Mouse (Mus musculus): ENCODE measurements around the gene Wwc2. TPM values are rescaled to one million over a fixed set of nuclear protein-coding genes. Genes with fewer than 3 reads are reported as not detected.

Wwc2 gene
- total and polyA plus RNA-seq, 2 experiments from 2014 or later: 8.2 to 18.5 TPM

DNA sequence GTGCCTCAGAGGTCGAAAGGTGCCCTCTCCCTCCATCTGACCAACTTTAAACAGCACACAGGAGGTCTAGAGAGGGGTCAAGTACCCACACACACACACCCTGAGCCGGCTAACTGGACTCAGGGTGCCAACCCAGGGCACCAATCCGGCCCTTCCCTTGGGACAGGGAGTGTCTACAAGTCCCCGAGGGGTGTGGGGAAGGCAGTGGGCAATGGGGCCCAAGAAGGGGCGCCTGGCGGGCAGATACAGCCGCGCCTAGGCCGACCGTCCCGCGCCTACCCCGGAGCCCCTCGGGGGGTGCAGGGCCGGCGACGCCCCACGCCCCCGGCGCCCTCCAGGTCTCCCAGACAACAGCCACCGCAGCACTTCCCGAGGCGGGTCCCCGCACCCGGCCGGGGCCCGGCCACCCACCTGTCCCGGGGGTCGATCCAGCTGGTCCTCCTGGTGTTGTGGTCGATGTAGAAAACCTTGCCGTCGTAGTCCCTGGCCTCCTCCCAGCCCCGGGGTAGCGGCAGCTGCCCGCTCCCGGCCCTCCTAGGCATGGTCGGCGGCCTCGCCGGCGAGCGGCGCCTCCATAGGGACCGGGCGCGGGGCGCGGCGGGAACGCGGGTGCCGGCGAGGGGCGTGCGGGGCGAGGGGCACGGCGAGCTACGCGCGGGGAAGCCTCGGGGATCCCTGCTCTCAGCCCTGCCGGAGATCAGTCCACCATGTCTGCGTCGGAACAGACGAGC is 904 bp downstream of the Wwc2 start:
- H3K9ac ChIP-seq (replicated peaks; ENCODE audit: low read depth, low read length): peak overlapping the region; percentile 98
- H3K4me1 ChIP-seq (ENCODE audit: control insufficient read depth, insufficient read depth): peaks cover 49% of the 10 kb centered on the region
- H3K36me3 ChIP-seq (replicated peaks; ENCODE audit: control insufficient read depth, insufficient read depth, low read length): no peaks in the 10 kb centered on the region
- peak overlapping the region; percentile 100 for H3K27ac ChIP-seq (ENCODE audit: low read depth)
- WGBS: under 1% methylated on average over 46 of the region's 66 CpGs
- H3K4me3 ChIP-seq (ENCODE audit: low read depth, low read length): peak overlapping the region; percentile 95
- TF ChIP-seq EP300 (IDR thresholded peaks at IDR 0.05; ENCODE audit: low read depth) (no peak), CTCF (IDR thresholded peaks at IDR 0.05; ENCODE audit: low read depth) (no peak)
- no peaks in the 10 kb centered on the region for H3K9me3 ChIP-seq (replicated peaks; ENCODE audit: control insufficient read depth, low read length)
- H3K27me3 ChIP-seq (ENCODE audit: control insufficient read depth, insufficient read depth, low read length): no peaks in the 10 kb centered on the region
- H3K4me2 ChIP-seq (ENCODE audit: low read depth, low read length): peak overlapping the region; percentile 91
- DNase-seq (ENCODE audit: low spot score): peak; percentile 33
- peak; percentile 25 for ATAC-seq (ENCODE audit: insufficient read depth, low read depth)

DNA sequence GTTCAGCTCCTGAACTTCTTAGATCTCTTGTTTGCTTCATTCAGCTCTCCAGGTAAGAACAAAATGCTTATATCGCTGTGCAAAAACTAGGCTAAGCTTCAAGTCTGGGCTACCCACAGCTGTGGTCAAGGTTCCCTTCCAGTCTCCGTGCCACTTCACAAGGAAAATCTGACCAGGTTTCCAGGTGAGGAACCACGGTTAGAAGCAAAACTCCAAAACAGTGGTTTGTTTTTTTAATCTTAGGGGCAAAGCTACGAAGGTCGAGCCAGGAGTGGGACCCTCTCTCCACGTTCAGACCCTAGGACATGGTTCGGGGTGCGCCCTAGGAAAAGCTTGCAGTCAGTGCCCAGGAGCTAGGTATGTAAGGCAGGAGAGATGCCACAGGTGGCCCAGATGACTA is 1.5 kb downstream of the Wwc2 start:
- no peak for DNase-seq (ENCODE audit: low spot score)
- TF ChIP-seq CTCF (IDR thresholded peaks at IDR 0.05; ENCODE audit: low read depth) (no peak), EP300 (IDR thresholded peaks at IDR 0.05; ENCODE audit: low read depth) (no peak)
- Histone ChIP-seq H3K36me3 (replicated peaks; ENCODE audit: control insufficient read depth, insufficient read depth, low read length) (no peaks in the 10 kb centered on the region), H3K9ac (replicated peaks; ENCODE audit: low read depth, low read length) (peak overlapping the region; percentile 98), H3K4me1 (ENCODE audit: control insufficient read depth, insufficient read depth) (peaks cover 44% of the 10 kb centered on the region), H3K27ac (ENCODE audit: low read depth) (peak overlapping the region; percentile 100), H3K4me2 (ENCODE audit: low read depth, low read length) (peak overlapping the region; percentile 91), H3K9me3 (replicated peaks; ENCODE audit: control insufficient read depth, low read length) (no peaks in the 10 kb centered on the region), H3K4me3 (ENCODE audit: low read depth, low read length) (peak overlapping the region; percentile 95), H3K27me3 (ENCODE audit: control insufficient read depth, insufficient read depth, low read length) (no peaks in the 10 kb centered on the region)
- WGBS: 7% methylated on average over 8 of the region's 8 CpGs
- ATAC-seq (ENCODE audit: insufficient read depth, low read depth): no peak

GRCm38 (mm10) chr8:47988111-47988510 is 2.6 kb downstream of the Wwc2 start:
- ATAC-seq (ENCODE audit: insufficient read depth, low read depth): no peak
- no peak for DNase-seq (ENCODE audit: low spot score)
- Histone ChIP-seq H3K27ac (ENCODE audit: low read depth) (no peak overlapping the region), H3K36me3 (replicated peaks; ENCODE audit: control insufficient read depth, insufficient read depth, low read length) (no peaks in the 10 kb centered on the region), H3K27me3 (ENCODE audit: control insufficient read depth, insufficient read depth, low read length) (no peaks in the 10 kb centered on the region), H3K9me3 (replicated peaks; ENCODE audit: control insufficient read depth, low read length) (no peaks in the 10 kb centered on the region), H3K4me1 (ENCODE audit: control insufficient read depth, insufficient read depth) (peaks cover 43% of the 10 kb centered on the region), H3K4me3 (ENCODE audit: low read depth, low read length) (0 out of 2 replicates have a peak overlapping the region, but pooled peaks have one; percentile 95), H3K4me2 (ENCODE audit: low read depth, low read length) (peak overlapping the region; percentile 91; the same call in 1 of the 2 replicates), H3K9ac (replicated peaks; ENCODE audit: low read depth, low read length) (0 out of 2 replicates have a peak overlapping the region, but pooled peaks have one; percentile 7)
- WGBS: 74% methylated on average over 15 of the region's 15 CpGs
- TF ChIP-seq EP300 (IDR thresholded peaks at IDR 0.05; ENCODE audit: low read depth): no peak
- no peak for TF ChIP-seq CTCF (IDR thresholded peaks at IDR 0.05; ENCODE audit: low read depth)

GRCm38 (mm10) chr8:47985644-47986043 is 5.1 kb downstream of the Wwc2 start:
- peaks cover 33% of the 10 kb centered on the region for H3K4me1 ChIP-seq (ENCODE audit: control insufficient read depth, insufficient read depth)
- H3K36me3 ChIP-seq (replicated peaks; ENCODE audit: control insufficient read depth, insufficient read depth, low read length): no peaks in the 10 kb centered on the region
- H3K9me3 ChIP-seq (replicated peaks; ENCODE audit: control insufficient read depth, low read length): no peaks in the 10 kb centered on the region
- no peak overlapping the region for H3K27ac ChIP-seq (ENCODE audit: low read depth)
- WGBS: 64% methylated on average over 10 of the region's 10 CpGs
- H3K4me2 ChIP-seq (ENCODE audit: low read depth, low read length): no peak overlapping the region
- H3K27me3 ChIP-seq (ENCODE audit: control insufficient read depth, insufficient read depth, low read length): no peaks in the 10 kb centered on the region
- TF ChIP-seq EP300 (IDR thresholded peaks at IDR 0.05; ENCODE audit: low read depth): no peak
- no peak for TF ChIP-seq CTCF (IDR thresholded peaks at IDR 0.05; ENCODE audit: low read depth)
- no peak overlapping the region for H3K4me3 ChIP-seq (ENCODE audit: low read depth, low read length)
- ATAC-seq (ENCODE audit: insufficient read depth, low read depth) (no peak), DNase-seq (ENCODE audit: low spot score) (no peak)
- H3K9ac ChIP-seq (replicated peaks; ENCODE audit: low read depth, low read length): no peak overlapping the region

DNA sequence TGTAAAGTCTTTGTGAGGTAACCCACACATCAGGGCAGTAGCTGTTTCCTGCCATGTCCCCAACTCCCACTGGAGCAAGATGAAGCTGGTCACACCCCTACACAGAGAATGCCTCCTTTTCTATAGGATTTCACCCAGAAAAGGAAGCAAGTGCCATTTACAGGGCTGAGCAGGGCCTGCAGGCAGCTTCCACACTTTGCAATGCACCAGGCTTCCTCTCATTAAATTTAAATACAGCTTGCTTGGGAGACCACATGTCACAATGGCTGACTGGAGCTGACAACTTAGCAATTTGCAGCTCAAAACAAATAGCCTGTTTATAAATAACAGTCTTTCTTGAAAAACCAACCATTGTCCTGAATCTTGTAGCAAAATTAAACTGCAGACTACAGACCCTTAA is 5.5 kb downstream of the Wwc2 start:
- ATAC-seq (ENCODE audit: insufficient read depth, low read depth): no peak
- no peak for DNase-seq (ENCODE audit: low spot score)
- Histone ChIP-seq H3K9ac (replicated peaks; ENCODE audit: low read depth, low read length) (no peak overlapping the region), H3K36me3 (replicated peaks; ENCODE audit: control insufficient read depth, insufficient read depth, low read length) (no peaks in the 10 kb centered on the region), H3K4me3 (ENCODE audit: low read depth, low read length) (no peak overlapping the region), H3K4me2 (ENCODE audit: low read depth, low read length) (no peak overlapping the region), H3K4me1 (ENCODE audit: control insufficient read depth, insufficient read depth) (peaks cover 33% of the 10 kb centered on the region), H3K9me3 (replicated peaks; ENCODE audit: control insufficient read depth, low read length) (no peaks in the 10 kb centered on the region), H3K27me3 (ENCODE audit: control insufficient read depth, insufficient read depth, low read length) (no peaks in the 10 kb centered on the region), H3K27ac (ENCODE audit: low read depth) (no peak overlapping the region)
- TF ChIP-seq EP300 (IDR thresholded peaks at IDR 0.05; ENCODE audit: low read depth) (no peak), CTCF (IDR thresholded peaks at IDR 0.05; ENCODE audit: low read depth) (no peak)
